Mouse (Mus musculus) urinary bladder, adult 18-20 months (tissue): ENCODE measurements around the gene Zfp628.

ENCODE experiments used
- DNase-seq, 2 experiments: peaks; one replicate each; pipeline ENCODE4 v3.0.0; 2022; ENCODE audit warnings: low spot score in 2 of 2, mixed read lengths in 2 of 2

Zfp628 gene

DNA sequence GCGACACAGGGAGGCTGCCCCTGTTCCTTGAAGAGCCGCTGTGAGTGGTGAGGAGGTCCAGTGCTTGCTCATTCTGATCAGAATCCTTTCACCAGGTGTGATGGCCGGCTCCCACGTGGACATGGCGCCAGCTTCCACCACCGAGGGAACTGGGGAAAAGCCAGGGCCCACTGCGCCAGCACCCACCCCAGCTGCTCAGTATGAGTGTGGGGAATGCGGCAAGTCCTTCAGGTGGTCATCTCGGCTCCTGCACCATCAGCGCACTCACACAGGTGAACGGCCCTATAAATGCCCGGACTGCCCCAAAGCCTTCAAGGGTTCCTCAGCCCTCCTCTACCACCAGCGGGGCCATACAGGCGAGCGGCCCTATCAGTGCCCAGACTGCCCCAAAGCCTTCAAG is 3.7 kb downstream of the Zfp628 start:
- DNase-seq, result no peak

DNA sequence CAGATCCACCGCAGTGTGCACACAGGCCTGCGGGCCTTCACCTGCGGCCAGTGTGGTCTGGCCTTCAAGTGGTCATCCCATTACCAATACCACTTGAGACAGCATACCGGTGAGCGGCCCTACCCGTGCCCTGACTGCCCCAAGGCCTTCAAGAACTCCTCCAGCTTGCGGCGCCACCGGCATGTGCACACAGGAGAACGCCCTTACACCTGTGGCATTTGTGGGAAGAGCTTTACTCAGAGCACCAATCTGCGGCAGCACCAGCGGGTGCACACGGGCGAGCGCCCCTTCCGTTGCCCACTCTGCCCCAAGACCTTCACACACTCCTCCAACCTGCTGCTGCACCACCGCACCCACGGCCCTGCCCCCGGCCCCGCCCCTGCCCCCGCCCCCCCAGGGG is 4.1 kb downstream of the Zfp628 start:
- DNase-seq, result no peak

DNA sequence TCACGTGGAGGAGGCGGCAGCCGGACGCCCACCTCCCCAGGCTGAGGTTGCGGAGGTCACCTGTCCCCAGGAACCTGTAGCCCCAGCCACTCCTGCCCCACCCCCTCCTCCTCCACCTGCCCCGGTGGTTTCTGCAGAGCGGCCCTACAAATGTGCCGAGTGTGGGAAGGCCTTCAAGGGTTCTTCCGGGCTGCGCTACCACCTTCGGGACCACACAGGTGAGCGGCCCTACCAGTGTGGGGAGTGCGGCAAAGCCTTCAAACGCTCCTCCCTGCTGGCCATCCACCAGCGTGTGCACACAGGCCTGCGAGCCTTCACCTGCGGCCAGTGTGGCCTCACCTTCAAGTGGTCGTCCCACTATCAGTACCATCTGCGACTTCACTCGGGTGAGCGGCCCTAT is 5.0 kb downstream of the Zfp628 start:
- DNase-seq, result no peak

DNA sequence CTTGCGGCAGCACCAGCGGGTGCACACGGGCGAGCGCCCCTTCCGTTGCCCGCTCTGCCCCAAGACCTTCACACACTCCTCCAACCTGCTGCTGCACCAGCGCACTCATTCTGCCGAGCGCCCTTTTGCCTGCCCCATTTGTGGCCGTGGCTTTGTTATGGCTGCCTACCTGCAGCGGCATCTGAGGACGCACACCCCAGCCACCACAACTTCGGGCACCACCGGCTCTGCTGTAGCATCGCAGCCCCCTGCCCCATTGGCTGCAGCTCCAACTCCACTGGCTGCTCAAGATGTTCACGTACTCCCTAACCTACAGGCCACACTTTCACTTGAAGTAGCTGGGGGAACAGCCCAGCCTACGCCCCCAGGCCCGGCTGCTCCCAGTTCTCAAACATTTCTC is 5.5 kb downstream of the Zfp628 start:
- DNase-seq, result no peak

DNA sequence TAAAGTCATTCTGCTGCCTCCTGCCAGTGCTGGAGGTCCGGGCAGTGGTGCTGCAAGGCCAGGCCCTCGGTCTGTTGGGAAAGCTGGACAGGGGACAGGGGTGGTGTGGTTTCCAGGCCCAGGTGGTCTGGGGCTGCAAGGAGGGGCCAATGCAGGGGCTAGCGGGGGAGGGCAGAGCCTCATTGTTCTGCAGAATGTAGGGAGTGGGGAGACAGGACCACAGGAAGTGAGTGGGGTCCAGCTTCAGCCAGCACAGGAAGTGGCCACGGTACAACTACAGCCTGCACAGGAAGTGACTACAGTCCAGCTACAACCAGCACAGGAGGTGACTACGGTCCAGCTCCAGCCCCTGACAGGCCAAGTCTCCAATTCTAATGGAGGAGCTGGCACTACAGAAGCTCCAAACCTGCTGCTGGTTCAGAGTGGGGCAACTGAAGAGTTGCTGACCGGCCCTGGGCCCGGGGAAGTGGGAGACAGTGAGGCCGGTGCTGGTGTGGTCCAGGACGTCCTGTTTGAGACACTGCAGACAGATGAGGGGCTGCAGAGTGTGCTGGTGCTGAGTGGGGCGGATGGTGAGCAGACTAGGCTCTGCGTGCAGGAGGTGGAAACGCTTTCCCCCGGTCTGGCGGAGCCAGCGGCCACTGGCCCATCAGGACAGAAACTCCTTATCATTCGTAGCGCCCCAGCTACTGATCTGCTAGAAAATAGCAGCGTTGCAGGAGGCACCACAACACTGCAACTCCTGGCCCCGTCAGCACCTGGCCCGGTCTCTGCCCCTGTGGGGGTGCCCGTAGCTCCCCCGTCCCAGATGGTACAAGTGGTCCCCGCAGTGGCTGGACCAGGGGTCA is 6.2 kb downstream of the Zfp628 start:
- no peak for DNase-seq

DNA sequence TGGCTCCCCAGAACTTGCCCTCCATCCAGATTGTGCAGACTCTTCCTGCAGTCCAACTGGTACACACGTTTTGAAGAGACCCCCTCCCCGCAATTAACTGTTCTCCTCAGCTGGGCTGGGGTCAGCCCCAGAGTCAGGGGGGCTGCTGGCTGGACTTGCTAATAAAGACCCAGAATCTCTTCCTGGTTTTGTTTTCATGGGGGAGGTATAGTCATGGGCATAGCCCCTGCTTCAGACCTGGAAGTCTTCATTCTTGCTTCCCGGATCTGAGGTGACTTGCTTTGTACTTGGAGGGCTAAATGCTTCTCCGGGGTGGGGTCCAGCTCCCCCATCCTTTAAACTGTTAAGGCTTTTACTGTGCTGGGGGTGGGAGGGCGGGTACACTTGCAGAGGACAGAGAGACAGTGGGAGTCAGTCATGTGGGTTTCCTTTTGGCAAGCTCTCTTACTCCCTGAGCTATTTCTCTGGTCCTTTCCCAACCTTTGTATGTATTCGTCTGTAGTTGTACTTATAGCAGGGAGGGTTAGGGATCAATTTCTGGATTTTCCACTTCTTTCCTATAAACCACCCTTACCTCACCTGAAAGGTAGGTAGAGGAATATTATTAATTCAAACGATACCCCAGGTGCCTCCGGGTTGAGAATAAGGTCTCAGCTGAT is 6.9 kb downstream of the Zfp628 start, which contains the start of gene Nat14:
TSS of gene Nat14 (plus strand) at position 205 of the 659 bp plus-strand sequence.
- no peak for DNase-seq

DNA sequence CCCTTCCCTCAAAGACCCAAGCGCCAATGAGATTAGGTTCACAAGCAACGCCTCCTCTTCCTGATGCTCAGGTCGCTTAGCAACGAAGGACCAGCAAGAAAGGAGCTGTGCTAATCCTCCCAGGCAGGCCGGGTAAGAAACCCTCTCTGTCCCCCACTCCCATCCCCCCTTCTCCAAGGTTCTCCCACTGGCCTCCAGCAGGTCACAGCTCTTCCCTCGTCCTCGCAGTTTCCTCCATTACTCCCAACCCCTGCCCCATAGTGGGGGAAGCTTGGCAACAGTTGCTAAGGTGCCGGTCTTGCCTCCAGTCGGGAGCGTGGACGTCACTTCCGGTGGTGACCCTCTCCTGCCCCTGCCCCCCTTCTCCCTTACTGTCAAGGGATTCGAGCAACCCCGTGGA is 7.5 kb downstream of the Zfp628 start:
- no peak for DNase-seq

DNA sequence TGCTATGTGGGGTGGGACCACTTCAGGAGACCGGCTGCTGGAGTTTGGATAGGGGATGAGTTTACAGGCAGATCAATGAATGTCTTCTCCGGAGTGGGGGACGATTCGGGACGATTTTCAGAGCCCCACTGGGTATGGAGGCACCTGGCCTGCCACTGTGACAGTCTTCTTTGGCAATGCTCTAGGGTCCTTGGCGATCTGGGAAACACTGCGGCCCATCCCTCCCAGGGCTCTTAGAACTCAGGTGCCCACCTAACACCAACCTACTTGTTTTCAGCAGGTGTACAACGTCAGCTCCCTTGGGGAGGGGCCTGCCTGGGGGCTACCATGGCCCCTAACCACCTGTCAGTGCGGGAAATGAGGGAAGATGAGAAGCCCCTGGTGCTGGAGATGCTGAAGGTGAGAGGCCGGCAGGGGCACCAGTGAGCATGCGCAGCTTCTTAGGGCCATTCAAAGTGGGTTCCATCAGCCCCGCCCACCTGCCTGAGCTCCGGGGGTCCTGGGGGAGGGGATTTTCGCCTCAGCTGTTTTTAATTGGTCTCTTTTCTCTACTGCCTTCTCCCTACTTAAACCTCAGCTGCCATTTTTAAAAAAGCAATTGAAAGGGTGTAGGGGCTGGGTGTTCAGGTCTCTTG is 8.0 kb downstream of the Zfp628 start:
- DNase-seq, result no peak

DNA sequence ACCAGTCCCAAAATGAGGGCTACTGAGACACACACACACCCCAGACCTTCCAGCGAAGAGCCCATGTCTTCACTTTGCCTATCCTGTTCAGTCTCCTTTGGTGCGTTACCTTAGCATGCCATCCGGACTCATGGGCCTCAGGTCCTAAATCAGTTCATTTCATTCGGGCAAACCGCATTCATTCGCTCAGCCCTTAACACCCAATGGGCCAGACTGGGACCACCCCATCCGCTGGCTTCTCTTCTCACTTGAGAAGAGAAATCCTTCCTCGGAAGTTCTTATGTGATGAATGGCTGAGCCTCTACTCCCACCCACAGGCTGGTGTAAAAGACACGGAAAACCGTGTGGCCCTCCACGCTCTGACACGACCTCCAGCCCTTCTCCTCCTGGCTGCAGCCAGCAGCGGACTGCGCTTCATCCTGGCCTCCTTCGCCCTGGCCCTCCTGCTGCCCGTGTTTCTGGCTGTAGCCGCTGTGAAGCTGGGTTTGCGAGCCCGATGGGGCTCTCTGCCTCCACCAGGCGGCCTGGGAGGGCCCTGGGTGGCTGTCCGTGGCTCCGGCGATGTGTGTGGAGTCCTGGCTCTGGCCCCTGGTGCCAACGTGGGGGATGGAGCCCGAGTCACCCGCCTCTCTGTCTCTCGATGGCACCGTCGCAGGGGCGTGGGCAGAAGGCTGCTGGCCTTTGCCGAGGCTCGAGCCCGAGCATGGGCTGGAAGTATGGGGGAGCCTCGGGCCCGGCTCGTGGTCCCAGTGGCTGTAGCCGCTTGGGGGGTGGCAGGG is 8.8 kb downstream of the Zfp628 start:
- peak in 1 of 2 experiments; percentile 41 for DNase-seq

DNA sequence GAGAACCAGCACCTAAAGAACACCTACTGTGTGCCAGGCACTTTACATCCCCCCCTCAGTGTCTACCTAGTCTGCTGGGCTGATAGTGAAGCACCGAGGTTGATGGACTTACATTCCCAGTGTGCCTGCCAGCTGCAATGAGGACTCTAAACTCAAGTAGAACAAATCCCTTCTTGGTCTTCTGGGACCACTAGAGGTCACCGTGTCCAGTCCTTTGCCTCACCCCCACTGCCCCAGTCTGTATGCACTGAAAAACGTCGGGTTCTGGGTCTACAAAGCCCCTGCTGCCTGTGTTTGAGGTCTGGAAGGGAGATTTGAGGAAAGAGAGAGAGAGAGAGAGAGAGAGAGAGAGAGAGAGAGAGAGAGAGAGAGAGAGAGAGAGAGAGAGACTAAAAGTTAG is 9.5 kb downstream of the Zfp628 start:
- DNase-seq, result no peak

DNA sequence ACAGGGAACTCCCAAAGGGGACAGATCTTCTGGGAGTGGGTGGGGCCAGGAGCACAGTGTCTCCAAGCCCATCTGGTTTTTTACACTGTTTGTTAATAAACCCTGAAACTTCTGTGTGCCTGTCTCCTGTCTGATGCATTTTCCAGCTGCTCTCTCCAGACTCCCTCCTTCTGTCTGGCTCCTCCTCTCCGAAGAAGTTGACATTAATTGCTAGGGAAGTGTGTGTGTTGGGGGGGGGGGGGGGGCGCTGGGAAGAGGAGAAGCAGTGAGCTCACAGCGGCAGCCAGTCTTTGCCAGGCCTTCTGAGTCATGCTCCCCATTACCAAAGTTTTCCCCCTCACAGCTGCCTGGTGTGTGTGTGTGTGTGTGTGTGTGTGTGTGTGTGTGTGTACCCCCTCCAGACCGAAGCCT is 9.9 kb downstream of the Zfp628 start:
- peak in 1 of 2 experiments; percentile 45 for DNase-seq

DNA sequence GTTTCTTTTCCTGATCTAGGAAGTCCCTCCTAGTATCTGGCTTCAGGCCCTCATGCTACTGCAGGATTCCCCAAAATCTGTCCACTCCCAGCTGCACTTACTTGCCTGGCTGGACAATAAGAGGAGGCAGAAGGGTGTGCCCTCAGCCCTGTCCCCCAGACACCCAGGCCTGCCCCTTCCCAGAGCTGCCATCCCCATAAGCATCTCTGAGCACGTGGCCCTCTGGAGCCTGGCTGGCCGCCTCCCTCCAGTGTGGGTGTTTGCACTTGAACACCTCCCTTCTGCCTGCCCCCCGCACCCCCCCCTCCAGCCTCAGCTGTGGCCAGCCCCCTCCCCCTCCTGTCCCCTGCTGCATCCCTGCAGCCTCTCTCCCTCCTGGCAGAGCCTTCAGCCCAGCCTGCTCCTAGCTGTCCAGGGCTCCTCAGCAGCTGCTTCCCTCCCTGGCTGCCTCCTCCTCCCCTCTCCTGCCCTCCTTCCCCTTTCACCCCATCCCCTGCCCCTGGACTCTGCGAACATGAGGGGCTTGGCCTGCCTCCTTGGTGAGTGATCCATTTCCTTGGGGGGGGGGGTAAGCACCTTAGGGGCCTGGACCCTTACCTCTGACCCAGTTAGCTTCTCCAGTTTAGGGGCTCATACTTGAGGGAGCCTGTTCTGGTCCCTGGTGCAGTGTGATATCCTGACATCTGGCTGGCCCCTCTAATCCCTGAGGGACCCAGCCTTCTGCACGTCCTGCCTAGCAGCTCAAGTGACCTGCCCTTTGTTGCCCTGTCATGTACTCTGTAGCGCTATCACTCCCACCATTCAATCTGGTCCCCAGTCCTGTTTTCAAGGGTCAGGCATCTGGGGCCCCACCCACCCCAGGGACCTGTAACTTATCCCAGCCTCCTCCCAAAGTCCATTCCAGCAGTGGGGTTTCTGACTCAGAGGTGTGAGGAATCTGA is 10.7 kb downstream of the Zfp628 start, which contains the start of gene Ssc5d:
TSS of gene Ssc5d (plus strand) at position 345 of the 941 bp plus-strand sequence.
- DNase-seq, result peak in 1 of 2 experiments; percentile 54

DNA sequence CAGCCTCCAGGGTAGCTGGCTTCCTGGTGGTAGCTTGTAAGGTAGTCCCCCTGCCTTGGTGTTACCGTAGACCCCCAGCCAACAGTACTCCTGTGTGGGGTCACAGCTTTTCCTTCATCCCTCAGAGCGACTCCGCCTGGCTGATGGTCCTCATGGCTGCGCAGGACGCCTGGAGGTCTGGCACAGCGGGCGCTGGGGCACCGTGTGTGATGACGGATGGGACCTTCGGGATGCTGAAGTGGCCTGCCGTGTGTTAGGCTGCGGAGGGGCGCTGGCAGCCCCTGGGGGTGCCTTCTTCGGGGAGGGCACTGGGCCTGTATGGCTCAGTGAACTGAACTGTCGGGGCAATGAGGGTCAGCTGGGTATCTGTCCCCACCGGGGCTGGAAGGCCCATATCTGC is 11.8 kb downstream of the Zfp628 start:
- DNase-seq, result no peak

DNA sequence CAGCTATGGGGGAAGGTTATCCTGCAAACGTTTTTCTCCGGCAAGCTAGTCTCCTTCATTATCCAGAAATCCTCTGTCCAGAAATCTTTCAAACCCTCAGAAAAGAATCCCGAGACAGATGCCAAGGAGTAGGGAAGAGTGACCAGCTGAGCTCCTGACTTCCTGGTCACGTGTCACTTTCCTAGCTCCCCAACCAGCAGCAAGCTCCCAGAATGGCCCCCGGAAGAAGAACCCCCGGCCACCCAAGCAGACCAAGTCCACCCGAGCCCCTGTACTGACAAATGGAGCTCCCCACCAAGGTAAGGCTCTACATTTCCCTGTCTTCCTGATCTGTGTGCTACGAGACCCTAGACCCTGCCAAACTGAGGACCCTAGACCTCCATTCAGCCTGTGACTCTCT is 12.7 kb downstream of the Zfp628 start:
- DNase-seq, result no peak

DNA sequence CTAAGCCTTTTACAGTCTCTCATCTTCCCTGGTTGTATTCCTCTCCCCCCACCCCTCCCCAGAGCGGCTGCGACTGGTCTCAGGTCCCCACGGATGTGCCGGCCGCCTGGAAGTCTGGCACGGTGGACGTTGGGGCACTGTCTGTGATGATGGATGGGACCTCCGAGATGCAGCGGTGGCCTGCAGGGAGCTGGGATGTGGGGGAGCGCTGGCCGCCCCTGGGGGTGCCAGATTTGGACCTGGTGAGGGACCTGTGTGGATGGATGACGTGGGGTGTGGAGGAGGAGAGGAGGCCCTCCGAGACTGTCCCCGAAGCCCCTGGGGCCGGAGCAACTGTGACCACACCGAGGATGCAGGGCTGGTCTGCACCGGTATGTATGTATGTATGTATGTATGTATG is 13.3 kb downstream of the Zfp628 start:
- DNase-seq, result no peak

DNA sequence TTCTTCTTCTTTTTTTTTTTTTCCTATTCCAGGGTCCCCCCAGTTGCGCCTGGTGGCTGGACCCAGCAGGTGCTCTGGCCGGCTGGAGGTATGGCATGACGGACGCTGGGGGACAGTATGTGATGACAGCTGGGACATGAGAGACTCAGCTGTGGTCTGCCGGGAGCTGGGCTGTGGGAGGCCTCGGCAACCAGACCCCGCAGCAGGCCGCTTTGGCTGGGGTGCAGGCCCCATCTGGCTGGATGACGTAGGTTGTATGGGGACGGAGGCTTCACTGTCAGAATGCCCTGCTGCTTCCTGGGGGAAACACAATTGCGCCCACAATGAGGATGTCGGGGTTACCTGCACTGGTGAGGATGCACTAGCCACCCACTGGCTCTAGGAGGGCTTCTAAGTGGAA is 18.1 kb downstream of the Zfp628 start:
- DNase-seq, result no peak

DNA sequence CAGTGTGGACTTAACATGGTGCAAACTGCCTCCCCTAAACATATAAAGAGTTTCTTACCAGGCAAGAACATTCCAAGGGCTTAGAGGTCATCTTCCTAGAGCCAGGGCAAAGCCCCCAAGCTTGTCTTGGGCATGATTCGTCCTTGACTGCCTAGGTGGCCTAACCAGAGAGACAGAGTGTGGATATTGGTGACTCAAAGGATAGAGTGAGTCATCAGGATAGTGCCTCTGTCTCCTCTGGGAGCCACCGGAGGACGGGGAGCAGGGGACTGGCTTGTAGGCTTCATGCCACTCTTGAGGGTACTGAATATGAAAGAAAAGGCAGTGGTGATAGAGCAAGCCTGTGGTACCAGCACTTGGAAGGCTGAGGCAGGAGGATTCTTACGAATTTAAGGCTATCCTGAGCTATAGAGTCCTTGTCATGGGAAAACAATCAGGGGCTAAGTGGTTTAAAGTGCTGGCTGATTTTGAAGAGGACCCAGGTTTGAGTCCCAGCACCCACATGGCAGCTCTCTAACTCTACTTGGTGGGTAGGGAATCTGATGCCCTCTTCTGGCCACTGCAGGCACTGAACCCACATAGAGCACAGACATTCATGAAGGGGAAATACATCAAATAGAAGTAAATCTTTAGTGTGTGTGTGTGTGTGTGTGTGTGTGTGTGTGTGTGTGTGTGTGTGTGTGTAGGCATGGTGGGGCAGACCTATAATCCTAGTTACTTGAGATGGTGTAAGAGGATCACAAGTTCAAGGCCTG is 19.3 kb downstream of the Zfp628 start:
- no peak for DNase-seq

DNA sequence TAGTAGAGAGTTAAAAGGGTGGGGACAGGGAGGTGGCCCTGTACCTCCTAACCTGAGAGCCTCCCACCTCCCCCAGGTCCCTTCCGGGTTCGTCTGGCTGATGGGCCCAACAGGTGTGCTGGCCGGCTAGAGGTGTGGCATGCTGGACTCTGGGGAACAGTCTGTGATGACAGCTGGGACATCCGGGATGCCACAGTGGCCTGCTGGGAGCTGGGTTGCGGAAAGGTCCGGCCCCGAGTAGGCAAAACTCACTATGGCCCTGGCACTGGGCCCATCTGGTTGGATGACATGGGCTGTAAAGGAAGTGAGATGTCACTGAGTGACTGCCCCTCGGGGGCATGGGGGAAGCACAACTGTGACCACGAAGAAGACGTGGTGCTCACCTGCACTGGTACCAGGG is 21.8 kb downstream of the Zfp628 start:
- no peak for DNase-seq

DNA sequence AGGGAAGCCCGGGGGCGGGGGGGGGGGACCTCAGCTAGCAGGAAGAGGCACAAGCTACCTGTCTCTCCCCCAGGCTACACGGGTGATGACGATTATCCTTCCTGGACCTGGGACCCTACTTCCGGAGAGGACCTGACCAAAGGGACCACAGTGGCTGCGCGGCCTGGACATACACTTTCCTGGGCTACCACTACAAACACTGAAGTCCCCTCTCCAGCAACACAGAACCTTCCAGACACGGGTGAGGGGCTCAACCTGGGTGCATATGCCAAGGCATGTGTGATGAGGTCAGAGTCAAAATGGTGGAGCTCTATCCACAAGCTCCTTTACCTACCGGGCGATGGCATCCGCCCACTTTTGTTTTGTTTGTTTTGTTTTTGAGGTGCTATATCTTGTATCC is 22.4 kb downstream of the Zfp628 start:
- no peak for DNase-seq

DNA sequence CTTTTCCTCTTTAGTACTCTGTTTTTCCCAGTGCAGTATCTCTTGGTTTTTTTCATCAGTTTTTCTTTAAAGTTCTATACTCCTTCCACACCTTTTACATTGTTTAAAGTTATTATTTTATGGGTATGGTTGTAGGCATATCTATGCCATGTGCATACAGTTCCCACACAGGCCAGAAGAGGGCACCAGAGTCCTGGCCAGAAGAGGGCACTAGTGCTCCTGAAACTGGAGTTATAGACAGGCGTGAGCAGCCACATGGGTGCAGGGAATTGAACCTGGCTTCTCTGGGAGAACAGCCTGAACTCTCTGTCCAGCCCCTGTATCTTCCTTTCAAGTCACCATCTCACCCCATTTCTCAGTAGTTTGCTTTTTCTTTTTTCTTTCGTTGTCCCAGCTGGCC is 23.4 kb downstream of the Zfp628 start:
- DNase-seq, result no peak
